Comparison of ENCODE assay signal across 15 mouse cellular contexts in genomic region chr2:93446606-93447353, GRCm38 (mm10). TPM values are rescaled to one million over a fixed set of nuclear protein-coding genes. Genes with fewer than 3 reads are reported as not detected.
A peak's percentile ranks its signal among the peaks of the same experiment; 100 is the strongest.
DNase-seq lines count a peak whose midpoint lies in the region; ATAC-seq and TF ChIP-seq lines count a peak whose summit lies in the region.
"Had no signal": no experiment of that assay in that cellular context is flagged by ENCODE, and none has a peak within 500 bp of the region (broad histone marks: within the 10 kb centered on the region; RNA-seq: fewer than 3 reads in every experiment).

No protein-coding gene starts in this region.

- no peak for TF ChIP-seq EP300 in CH12.LX (IDR thresholded peaks at IDR 0.05; ENCODE audit: low read length)

- intact Hi-C loops in gastrocnemius, adult 2 months (cut with DNase I): no loop called here

- TF ChIP-seq POLR2A in CH12.LX (IDR thresholded peaks at IDR 0.05; ENCODE audit: low read depth, low read length): no peak
- TF ChIP-seq POLR2A in thymus, adult 2 months (IDR thresholded peaks at IDR 0.05; ENCODE audit: control insufficient read depth, extremely low read depth, insufficient read depth, low read length, poor library complexity): no peak

- TF ChIP-seq CTCF in hindbrain, postnatal 0 days (IDR thresholded peaks at IDR 0.05; ENCODE audit: low read depth): no peak
- TF ChIP-seq CTCF in CH12.LX (conservative IDR thresholded peaks at IDR 0.05 in 1 of 2, IDR thresholded peaks at IDR 0.05 in 1 of 2; ENCODE audit: low read depth in 2 of 2, low read length in 2 of 2): no peak
- TF ChIP-seq CTCF in thymus, adult 2 months (IDR thresholded peaks at IDR 0.05; ENCODE audit: borderline replicate concordance, control insufficient read depth, extremely low read depth, insufficient read depth, low read length, poor library complexity): no peak
- no peak for TF ChIP-seq CTCF in gastrocnemius, adult 2 months (IDR thresholded peaks at IDR 0.05)

- WGBS in hindbrain, embryonic 13.5 days: 69% methylated on average over 13 of the region's 13 CpGs
- WGBS in hindbrain, postnatal 0 days: 66% methylated on average over 13 of the region's 13 CpGs
- 68% methylated on average over 13 of the region's 13 CpGs for WGBS in limb, embryonic 10.5 days
- WGBS in thymus, adult 2 months: 94% methylated on average over 13 of the region's 13 CpGs

- H3K4me2 ChIP-seq in hindbrain, embryonic 13.5 days: no peak overlapping the region
- no peak overlapping the region for H3K4me2 ChIP-seq in hindbrain, postnatal 0 days (ENCODE audit: low read depth, low read length)
- H3K4me2 ChIP-seq in CH12.LX (ENCODE audit: insufficient read depth, low read depth, poor library complexity, severe bottlenecking): no peak overlapping the region
- H3K4me2 ChIP-seq: hindbrain, embryonic 15.5 days; neural tube, embryonic 15.5 days had no signal

- no peaks in the 10 kb centered on the region for H3K36me3 ChIP-seq in hindbrain, embryonic 13.5 days
- no peaks in the 10 kb centered on the region for H3K36me3 ChIP-seq in hindbrain, postnatal 0 days (ENCODE audit: insufficient read depth, low read length)
- peaks cover 52 to 98% of the 10 kb centered on the region in 2 experiments for H3K36me3 ChIP-seq in CH12.LX (replicated peaks in 1 of 2; ENCODE audit: control insufficient read depth in 1 of 2, insufficient read depth in 1 of 2, low read length in 1 of 2)
- no peaks in the 10 kb centered on the region for H3K36me3 ChIP-seq in limb, embryonic 10.5 days
- H3K36me3 ChIP-seq in thymus, adult 2 months (ENCODE audit: control insufficient read depth, insufficient read depth, low read length): no peaks in the 10 kb centered on the region
- H3K36me3 ChIP-seq: hindbrain, embryonic 15.5 days; neural tube, embryonic 15.5 days had no signal

- H3K27ac ChIP-seq in hindbrain, embryonic 13.5 days: peak overlapping the region; percentile 0; the same call in 1 of the 2 replicates
- H3K27ac ChIP-seq in hindbrain, postnatal 0 days: no peak overlapping the region; the same call in 1 of the 2 replicates
- H3K27ac ChIP-seq in CH12.LX (ENCODE audit: insufficient read depth, low read depth): no peak overlapping the region
- peak overlapping the region; percentile 66 for H3K27ac ChIP-seq in limb, embryonic 10.5 days
- no peak overlapping the region for H3K27ac ChIP-seq in thymus, adult 2 months (ENCODE audit: control insufficient read depth, insufficient read depth, low read length)
- no peak overlapping the region for H3K27ac ChIP-seq in gastrocnemius, adult 2 months
- H3K27ac ChIP-seq: hindbrain, embryonic 15.5 days; layer of hippocampus, adult 2 months; neural tube, embryonic 15.5 days had no signal

- dilution Hi-C loops in CH12.LX (cut with MboI; ENCODE audit: extremely low pct_ligation_motif_present, extremely low pct_unique_long_range_greater_than_20kb, low sequenced_read_pairs): no loop called here

- no peaks in the 10 kb centered on the region for H3K9me3 ChIP-seq in hindbrain, embryonic 13.5 days
- no peaks in the 10 kb centered on the region for H3K9me3 ChIP-seq in hindbrain, postnatal 0 days (ENCODE audit: low read length)
- no peaks in the 10 kb centered on the region for H3K9me3 ChIP-seq in CH12.LX (replicated peaks; ENCODE audit: low read length)
- no peaks in the 10 kb centered on the region for H3K9me3 ChIP-seq in limb, embryonic 10.5 days (replicated peaks)
- H3K9me3 ChIP-seq: hindbrain, embryonic 15.5 days; neural tube, embryonic 15.5 days had no signal

- no peak for DNase-seq in hindbrain, postnatal 0 days (ENCODE audit: low spot score)
- peak; percentile 52 for DNase-seq in CH12.LX (ENCODE audit: extremely low read depth)
- DNase-seq in adrenal gland, postnatal 10 days: peak; percentile 31
- DNase-seq in limb, embryonic 10.5 days (ENCODE audit: low spot score): no peak
- DNase-seq in thymus, adult 2 months: no peak
- no peak for DNase-seq in gastrocnemius, adult 2 months
- DNase-seq: cerebellum, adult 18-20 months; gastrocnemius, postnatal 14 days; thymus, postnatal 14 days had no signal

- no peaks in the 10 kb centered on the region for H3K27me3 ChIP-seq in hindbrain, embryonic 13.5 days
- no peaks in the 10 kb centered on the region for H3K27me3 ChIP-seq in hindbrain, postnatal 0 days (ENCODE audit: insufficient read depth, low read length)
- H3K27me3 ChIP-seq in CH12.LX (replicated peaks): no peaks in the 10 kb centered on the region
- H3K27me3 ChIP-seq in limb, embryonic 10.5 days (ENCODE audit: low read depth, poor library complexity, severe bottlenecking): peaks cover 7% of the 10 kb centered on the region
- no peaks in the 10 kb centered on the region for H3K27me3 ChIP-seq in thymus, adult 2 months (ENCODE audit: control insufficient read depth, insufficient read depth, low read length)
- H3K27me3 ChIP-seq: hindbrain, embryonic 15.5 days; neural tube, embryonic 15.5 days had no signal

- no peak for TF ChIP-seq RAD21 in CH12.LX (IDR thresholded peaks at IDR 0.05; ENCODE audit: low read depth, low read length)

- ATAC-seq in hindbrain, embryonic 13.5 days (ENCODE audit: low FRiP score): no peak
- ATAC-seq in hindbrain, postnatal 0 days: no peak
- ATAC-seq: CD4-positive, CD25-positive, alpha-beta regulatory T cell, adult 4 months; forebrain, embryonic 14.5 days had no signal

- peaks cover 17% of the 10 kb centered on the region for H3K4me1 ChIP-seq in hindbrain, embryonic 13.5 days (replicated peaks)
- no peaks in the 10 kb centered on the region for H3K4me1 ChIP-seq in hindbrain, postnatal 0 days (ENCODE audit: insufficient read depth, low read length)
- peaks cover 45 to 96% of the 10 kb centered on the region in 2 experiments for H3K4me1 ChIP-seq in CH12.LX (ENCODE audit: control insufficient read depth in 1 of 2, insufficient read depth in 2 of 2)
- peaks cover 66% of the 10 kb centered on the region for H3K4me1 ChIP-seq in limb, embryonic 10.5 days
- H3K4me1 ChIP-seq in thymus, adult 2 months (replicated peaks; ENCODE audit: control insufficient read depth, insufficient read depth, low read length): peaks cover 65% of the 10 kb centered on the region
- H3K4me1 ChIP-seq: hindbrain, embryonic 15.5 days had no signal

- H3K9ac ChIP-seq in hindbrain, embryonic 13.5 days: no peak overlapping the region
- H3K9ac ChIP-seq in hindbrain, postnatal 0 days (replicated peaks; ENCODE audit: low read length): no peak overlapping the region
- H3K9ac ChIP-seq in CH12.LX (ENCODE audit: insufficient read depth, low read depth): no peak overlapping the region
- H3K9ac ChIP-seq: hindbrain, embryonic 15.5 days; neural tube, embryonic 15.5 days had no signal

- in situ Hi-C loops in CH12.LX (cut with MboI; ENCODE audit: low pct_ligation_motif_present, low pct_unique_long_range_greater_than_20kb, low sequenced_read_pairs): no loop called here

- no peak overlapping the region for H3K4me3 ChIP-seq in hindbrain, embryonic 13.5 days
- no peak overlapping the region for H3K4me3 ChIP-seq in hindbrain, postnatal 0 days (ENCODE audit: low read length)
- H3K4me3 ChIP-seq in CH12.LX (replicated peaks in 1 of 3; ENCODE audit: low read depth in 2 of 3, low read length in 2 of 3, poor library complexity in 1 of 3): no peak overlapping the region
- H3K4me3 ChIP-seq in limb, embryonic 10.5 days: no peak overlapping the region
- H3K4me3 ChIP-seq in thymus, adult 2 months (ENCODE audit: control insufficient read depth, insufficient read depth, low read length): no peak overlapping the region
- no peak overlapping the region for H3K4me3 ChIP-seq in gastrocnemius, adult 2 months
- H3K4me3 ChIP-seq: hindbrain, embryonic 15.5 days; layer of hippocampus, adult 2 months; neural tube, embryonic 15.5 days had no signal

- peaks cover 78% of the 10 kb centered on the region for H3K79me2 ChIP-seq in CH12.LX (replicated peaks; ENCODE audit: control insufficient read depth, extremely low read depth, insufficient read depth, poor library complexity, severe bottlenecking)

TF ChIP-seq in CH12.LX, 34 proteins besides CTCF, POLR2A, EP300 and RAD21:
- TF ChIP-seq BHLHE40 (IDR thresholded peaks at IDR 0.05; ENCODE audit: low read depth, low read length) (no peak), NRF1 (IDR thresholded peaks at IDR 0.05; ENCODE audit: low read depth, low read length) (no peak), HCFC1 (IDR thresholded peaks at IDR 0.05; ENCODE audit: low read depth, low read length) (no peak), MYC (IDR thresholded peaks at IDR 0.05; ENCODE audit: low read depth, low read length) (no peak), PAX5 (IDR thresholded peaks at IDR 0.05; ENCODE audit: low read length) (no peak), IRF4 (IDR thresholded peaks at IDR 0.05; ENCODE audit: low read depth, low read length) (no peak), ZNF384 (IDR thresholded peaks at IDR 0.05; ENCODE audit: low read depth, low read length) (no peak), GABPA (IDR thresholded peaks at IDR 0.05; ENCODE audit: insufficient replicate concordance, low read depth, low read length) (no peak), MAFK (IDR thresholded peaks at IDR 0.05; ENCODE audit: insufficient replicate concordance, low read length) (no peak), USF1 (IDR thresholded peaks at IDR 0.05; ENCODE audit: low read depth, low read length) (no peak), ZMIZ1 (IDR thresholded peaks at IDR 0.05; ENCODE audit: low read depth, low read length) (no peak), USF2 (conservative IDR thresholded peaks at IDR 0.05; ENCODE audit: low read depth, low read length) (no peak), POLR2AphosphoS2 (IDR thresholded peaks at IDR 0.05; ENCODE audit: low read depth, low read length) (no peak), JUND (conservative IDR thresholded peaks at IDR 0.05; ENCODE audit: low read depth, low read length) (no peak), MXI1 (IDR thresholded peaks at IDR 0.05; ENCODE audit: low read depth, low read length) (no peak), UBTF (IDR thresholded peaks at IDR 0.05; ENCODE audit: low read depth, low read length) (no peak)

RNA-seq across cellular contexts. Expression of gene Cd82, which starts 16.2 kb away (rescaled TPM):
- 19.8 and 23.7 TPM in 2 replicates for polyA plus RNA-seq in hindbrain, embryonic 13.5 days (2015; fragmentation: Nextera tagmentation; extraction: Ambion mirVana)
- 12.4 and 14.2 TPM in 2 replicates for total RNA-seq in hindbrain, postnatal 0 days (2014; rRNA removed)
- polyA plus RNA-seq in hindbrain, postnatal 0 days (2015; fragmentation: Nextera tagmentation; extraction: Ambion mirVana): 21.8 and 25.1 TPM in 2 replicates
- 164 and 215 TPM in 2 replicates for total RNA-seq in CH12.LX (2012; rRNA removed)
- total RNA-seq in CH12.LX (2014; rRNA removed): 157 and 177 TPM in 2 replicates
- 249 and 294 TPM in 2 replicates for polyA plus RNA-seq in CH12.LX (2012; ENCODE audit: insufficient read length, low read depth)
- total RNA-seq in adrenal gland, postnatal 10 days (2021): 10 to 100 TPM; 44.1 to 47.5 TPM
- polyA plus RNA-seq in limb, embryonic 10.5 days (2016; fragmentation: Nextera tagmentation; extraction: Ambion mirVana): 4.1 and 7.2 TPM in 2 replicates
- polyA plus RNA-seq in thymus, adult 2 months (2012; rRNA removed): 176 and 181 TPM in 2 replicates
- 10 to 100 TPM in 1 of 2 experiments, 1 to 10 TPM in 1; 6.6 to 17.8 TPM for total RNA-seq in gastrocnemius, adult 2 months (2021)

Comparison
In these comparisons a context has a peak if more than half of its experiments do, and no peak if none do; other contexts are left out.
1. H3K27ac ChIP-seq: peak in hindbrain, embryonic 13.5 days (single experiment) and limb, embryonic 10.5 days (single experiment); none in hindbrain, postnatal 0 days (single experiment), CH12.LX (single experiment), thymus, adult 2 months (single experiment) and gastrocnemius, adult 2 months (single experiment).
2. DNase-seq: peak in CH12.LX (single experiment) and adrenal gland, postnatal 10 days (single experiment); none in hindbrain, postnatal 0 days (single experiment), limb, embryonic 10.5 days (single experiment), thymus, adult 2 months (single experiment) and gastrocnemius, adult 2 months (single experiment).